ENCODE assay signal across 19 mouse cellular contexts in the genomic region with DNA sequence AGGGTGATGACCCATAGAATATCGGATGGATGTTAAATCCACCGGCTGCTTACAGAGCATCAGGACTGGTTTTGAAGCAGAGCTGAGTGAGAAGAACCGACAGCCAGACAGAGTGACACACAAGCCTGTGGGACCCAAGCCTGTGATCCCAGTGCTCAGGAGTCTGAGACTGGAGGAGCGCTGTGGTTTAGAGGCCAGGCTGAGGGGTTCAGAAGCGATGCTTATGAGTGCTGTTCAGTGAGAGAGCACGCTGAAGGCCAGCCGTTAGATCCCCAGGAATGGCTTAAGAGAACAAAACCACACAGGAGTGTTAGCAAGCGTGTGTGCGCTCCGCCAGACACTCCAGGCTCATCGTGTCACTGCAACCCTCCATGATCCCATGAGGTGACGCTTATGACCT. TPM values are rescaled to one million over a fixed set of nuclear protein-coding genes. Genes with fewer than 3 reads are reported as not detected.
"Had no signal": no experiment of that assay in that cellular context is flagged by ENCODE, and none has a peak within 500 bp of the region (broad histone marks: within the 10 kb centered on the region; RNA-seq: fewer than 3 reads in every experiment).

No protein-coding gene starts in this region.

- H3K27ac ChIP-seq: liver, embryonic 13.5 days; midbrain, embryonic 15.5 days; stomach, postnatal 0 days had no signal

- H3K27me3 ChIP-seq: midbrain, embryonic 15.5 days had no signal

- H3K9me3 ChIP-seq: liver, embryonic 13.5 days; midbrain, embryonic 15.5 days had no signal

- H3K4me1 ChIP-seq: midbrain, embryonic 15.5 days had no signal

- DNase-seq: kidney, adult 18-20 months; kidney, adult 9 months; kidney, postnatal 14 days; kidney, postnatal 4 days; left cerebral cortex, postnatal 4 days; liver, embryonic 13.5 days; lung, adult 2 months; lung, postnatal 14 days; lung, postnatal 4 days; right cerebral cortex, postnatal 4 days; thymus, adult 2 months; thymus, postnatal 14 days had no signal

- H3K9ac ChIP-seq: liver, embryonic 13.5 days; midbrain, embryonic 15.5 days had no signal

- H3K4me3 ChIP-seq: liver, embryonic 13.5 days; midbrain, embryonic 15.5 days; myocyte had no signal

- ATAC-seq: midbrain, embryonic 15.5 days had no signal

- H3K4me2 ChIP-seq: liver, embryonic 13.5 days; midbrain, embryonic 11.5 days; midbrain, embryonic 15.5 days had no signal

- H3K36me3 ChIP-seq: liver, embryonic 13.5 days; midbrain, embryonic 15.5 days had no signal

RNA-seq across cellular contexts. Expression of a gene that starts 23.3 kb away (rescaled TPM):
- polyA plus RNA-seq: myocyte had no signal

RNA-seq across cellular contexts. Expression of a gene that starts 50.5 kb away (rescaled TPM):
- total RNA-seq: megakaryocyte progenitor cell, adult 5-6 weeks; megakaryocyte-erythroid progenitor cell, adult 5-6 weeks; monocyte, adult 5-6 weeks had no signal
